Mouse (Mus musculus) fat pad, adult 2 months (tissue): ENCODE measurements around the gene Psen1.

ENCODE experiments used
- DNase-seq: peaks from one replicate; pipeline ENCODE4 v3.0.0-alpha.2; 2011; ENCODE audit warnings: low read depth, low spot score; ENCODE audit errors: extremely low read depth

The Psen1 gene

DNA sequence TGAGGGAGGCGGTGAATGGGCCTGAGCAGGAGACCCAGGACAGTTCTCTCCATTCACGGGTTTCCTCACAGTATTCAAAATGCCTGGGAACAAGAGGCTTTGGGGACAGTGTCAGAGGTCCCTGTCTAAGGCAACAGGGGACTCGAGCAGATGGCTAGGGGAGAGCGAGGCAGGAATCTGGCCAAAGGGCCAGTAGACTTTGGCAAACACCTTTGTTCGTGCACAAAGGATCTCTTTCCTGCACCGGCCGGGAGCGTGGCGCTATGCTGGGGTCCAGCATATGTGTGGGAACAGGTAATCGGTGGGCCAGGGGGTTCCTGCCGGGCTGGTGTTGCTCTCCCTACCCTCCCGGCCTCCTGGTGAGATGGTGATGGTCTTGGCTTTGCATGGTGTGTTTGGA lies 87.7 kb downstream of the Psen1 start:
- no peak for DNase-seq

DNA sequence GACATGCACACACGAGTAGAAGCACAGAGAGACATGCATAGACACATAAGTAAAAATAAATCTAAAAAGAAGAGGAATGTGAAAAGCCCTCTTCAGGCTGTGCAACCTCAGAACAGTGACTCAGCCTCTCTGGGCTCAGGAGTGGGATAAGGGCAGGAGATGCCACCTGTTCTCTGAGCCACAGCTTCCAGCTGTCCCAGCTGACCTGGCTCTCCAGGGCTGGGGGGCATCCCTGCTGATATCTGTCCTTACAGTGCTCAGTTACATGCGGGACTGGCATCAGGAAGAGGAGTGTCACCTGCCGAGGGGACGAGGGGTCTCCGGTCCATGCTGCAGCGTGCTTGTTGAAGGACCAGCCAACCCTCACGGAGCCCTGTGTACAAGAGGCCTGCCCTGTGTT lies 88.8 kb downstream of the Psen1 start:
- DNase-seq, result no peak

DNA sequence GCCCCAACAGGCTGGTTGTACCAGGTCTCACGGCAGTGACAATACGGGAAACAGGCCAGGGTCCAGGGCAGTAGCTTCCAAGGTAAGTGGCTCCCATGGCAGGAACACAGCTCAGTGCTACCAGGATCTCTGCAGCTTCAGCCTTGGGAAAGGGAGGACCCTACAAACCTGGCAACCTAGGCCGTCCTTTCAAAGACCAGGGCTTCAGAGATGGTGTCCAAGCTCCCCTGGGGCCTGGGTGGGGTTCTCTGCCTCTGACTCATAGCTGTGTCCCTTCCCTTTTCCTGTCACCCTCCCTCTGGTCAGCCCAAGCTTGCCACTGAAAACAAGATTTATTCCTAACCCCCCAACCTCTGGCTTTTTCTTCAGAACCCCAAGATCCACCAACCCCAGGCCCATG lies 92.2 kb downstream of the Psen1 start:
- DNase-seq, result no peak

DNA sequence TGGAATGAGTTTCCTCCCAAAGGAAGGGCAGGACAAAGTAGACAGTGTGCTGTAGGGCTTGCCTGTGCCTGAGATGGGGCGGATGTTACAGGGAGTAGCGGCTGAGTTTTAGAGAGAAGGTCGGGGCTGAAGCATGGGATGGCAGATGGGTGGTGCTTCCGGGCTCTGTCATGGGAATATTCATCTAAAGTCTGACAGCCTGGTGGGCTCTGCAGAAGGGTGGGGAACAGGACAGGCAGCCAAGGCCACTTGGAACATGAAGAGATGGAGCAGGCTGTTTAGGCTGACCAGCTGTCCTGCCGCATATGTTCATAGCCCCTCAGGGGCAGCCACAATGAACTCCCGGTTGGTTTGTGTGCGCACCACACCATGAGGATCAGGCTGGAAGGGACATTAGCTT lies 93.3 kb downstream of the Psen1 start:
- no peak for DNase-seq

DNA sequence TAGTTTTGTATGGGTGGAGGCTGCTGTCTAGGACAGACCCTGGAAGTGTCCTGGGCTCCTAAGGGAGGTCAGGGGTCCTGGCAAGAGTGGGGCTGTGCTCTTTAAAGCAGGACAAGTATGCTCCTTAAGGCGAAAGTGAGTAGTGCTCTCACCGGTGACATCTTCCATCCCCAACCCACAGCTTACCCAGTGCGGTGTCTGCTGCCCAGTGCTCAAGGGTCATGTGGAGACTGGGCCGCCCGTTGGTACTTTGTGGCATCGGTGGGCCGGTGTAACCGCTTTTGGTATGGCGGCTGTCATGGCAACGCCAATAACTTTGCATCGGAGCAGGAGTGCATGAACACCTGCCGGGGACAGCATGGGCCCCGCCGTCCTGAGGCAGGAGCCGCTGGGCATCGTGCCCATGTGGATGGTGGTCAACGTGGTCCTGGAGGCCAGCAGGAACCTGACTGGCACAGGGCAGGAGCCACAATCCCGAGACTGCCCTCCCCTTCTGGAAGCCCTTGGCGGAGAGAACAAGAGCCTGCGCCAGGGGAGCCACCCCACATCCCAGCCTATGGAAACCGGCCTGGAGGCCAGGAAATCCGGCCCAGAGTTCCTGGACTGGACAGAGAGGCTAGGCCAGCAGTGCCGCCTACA lies 93.8 kb downstream of the Psen1 start:
- DNase-seq, result no peak

DNA sequence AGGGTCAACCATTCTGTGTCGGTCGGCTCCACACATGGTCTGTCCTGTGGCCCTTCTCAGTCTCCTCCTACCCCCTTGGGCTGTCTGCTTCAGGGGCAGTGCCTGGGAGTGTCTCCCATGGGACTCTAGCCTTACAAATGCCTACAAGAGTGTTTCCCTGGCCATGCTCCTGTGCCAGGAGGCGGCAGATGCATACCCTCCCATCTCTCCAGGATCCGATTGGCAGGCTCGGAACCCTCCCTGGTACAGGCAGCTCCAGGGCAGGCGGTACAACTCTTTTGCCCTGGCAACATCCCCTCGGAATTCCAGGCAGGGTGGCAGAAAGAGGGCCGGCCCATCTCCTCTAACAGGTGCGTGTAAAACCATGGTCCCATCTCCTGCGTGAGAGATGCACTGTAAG lies 94.7 kb downstream of the Psen1 start:
- no peak for DNase-seq
